Mouse (Mus musculus): ENCODE measurements around the gene Mum1.

Mum1 gene

DNA sequence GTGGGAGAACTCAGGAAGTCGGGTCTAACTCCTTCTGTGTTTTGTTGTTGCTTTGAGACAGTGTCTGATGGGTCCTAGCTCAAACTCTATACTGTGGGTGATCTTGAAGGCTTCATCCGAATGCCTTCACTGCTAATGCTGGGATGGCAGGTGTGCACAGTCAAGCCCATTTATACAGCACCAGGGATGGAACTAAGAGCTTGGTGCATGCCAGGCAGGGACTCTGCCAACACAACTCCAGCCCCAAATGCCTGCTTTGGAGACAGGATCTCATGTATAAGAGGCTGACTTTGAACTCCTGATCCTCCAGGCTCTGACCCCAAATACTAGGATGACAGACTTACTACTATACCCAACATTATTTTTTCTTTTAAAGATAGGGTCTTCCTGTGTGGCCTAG, 23.8 kb downstream of the Mum1 start:
- in situ Hi-C loops (cut with MboI, MseI), result no loop called here

DNA sequence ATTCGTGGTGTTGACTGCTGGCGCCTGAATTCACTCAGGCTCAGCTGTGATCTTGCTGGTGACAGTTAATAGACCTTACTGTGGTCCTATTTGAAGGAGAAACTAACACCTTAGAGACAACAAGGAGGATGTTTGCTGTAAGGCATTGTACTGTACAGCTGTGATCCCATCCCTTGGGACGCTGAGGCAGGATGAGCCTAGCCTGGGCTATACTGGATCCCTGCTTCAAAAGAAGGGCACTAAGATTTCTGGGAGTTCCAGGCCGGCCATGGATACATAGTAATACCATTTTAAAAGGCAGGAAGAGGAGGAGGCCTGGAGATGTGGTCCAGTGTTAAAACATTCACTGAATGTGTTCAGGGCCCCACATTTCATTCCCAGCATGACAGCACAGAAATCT, 24.3 kb downstream of the Mum1 start:
- in situ Hi-C loops (cut with MboI, MseI), result no loop called here

DNA sequence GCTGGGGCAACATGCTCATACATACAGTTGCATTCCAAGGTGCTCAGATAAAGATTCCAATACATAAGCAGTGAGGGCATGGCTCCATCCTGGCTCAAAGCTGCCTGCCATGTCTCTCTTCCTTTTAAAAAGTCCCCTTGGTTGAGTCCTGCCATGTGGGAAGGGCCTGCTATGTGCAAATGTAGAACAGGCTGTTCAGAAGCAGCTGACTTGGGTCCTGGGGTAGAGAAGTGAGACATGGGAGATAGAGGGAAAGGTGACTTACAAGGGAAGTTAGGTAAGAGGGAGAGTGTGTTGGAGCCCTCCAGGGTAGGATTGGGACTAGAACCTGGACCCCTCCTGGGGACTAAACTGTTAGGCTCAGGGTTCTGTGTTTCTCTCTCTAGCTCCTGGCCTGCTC, 25.8 kb downstream of the Mum1 start:
- in situ Hi-C loops (cut with MboI, MseI), result no loop called here

DNA sequence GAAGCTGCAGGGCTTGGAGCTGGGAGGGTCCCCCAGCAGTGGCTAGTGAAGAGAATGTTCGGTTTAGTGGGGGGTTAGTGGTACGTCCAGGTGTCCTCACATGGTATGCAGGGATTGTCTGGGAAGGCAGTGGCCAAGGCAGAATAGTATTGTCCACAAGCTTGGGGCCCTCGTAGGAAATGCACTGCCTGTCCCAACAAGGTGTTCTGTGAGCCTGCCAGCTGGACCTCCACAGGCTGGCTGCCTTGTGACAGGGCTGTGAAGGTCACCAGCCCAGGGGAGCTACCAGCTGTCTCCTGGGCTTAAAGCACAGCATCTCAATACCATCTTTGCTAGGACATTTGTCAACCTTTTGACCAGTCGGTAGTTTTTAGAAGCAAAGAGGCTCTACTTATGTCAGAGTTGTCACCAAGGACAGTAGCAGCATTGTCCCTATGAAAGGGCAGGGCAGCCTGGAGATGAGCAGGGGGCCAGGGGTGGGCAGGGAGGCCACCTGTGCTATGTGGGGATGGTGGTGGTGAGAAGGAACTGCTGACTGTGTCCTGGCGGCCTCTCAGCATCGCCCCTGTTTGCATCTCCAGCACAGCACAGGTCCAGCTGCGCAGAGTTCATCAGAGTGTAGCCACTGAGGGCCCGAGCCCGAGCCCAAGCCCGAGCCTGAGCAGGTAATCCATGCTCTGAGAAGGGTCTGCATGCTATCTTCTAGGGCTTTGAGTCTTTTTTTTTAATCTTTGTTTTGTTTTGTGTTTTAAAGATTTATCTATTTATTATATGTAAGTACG, 26.4 kb downstream of the Mum1 start:
- in situ Hi-C loops (cut with MboI, MseI), result no loop called here

DNA sequence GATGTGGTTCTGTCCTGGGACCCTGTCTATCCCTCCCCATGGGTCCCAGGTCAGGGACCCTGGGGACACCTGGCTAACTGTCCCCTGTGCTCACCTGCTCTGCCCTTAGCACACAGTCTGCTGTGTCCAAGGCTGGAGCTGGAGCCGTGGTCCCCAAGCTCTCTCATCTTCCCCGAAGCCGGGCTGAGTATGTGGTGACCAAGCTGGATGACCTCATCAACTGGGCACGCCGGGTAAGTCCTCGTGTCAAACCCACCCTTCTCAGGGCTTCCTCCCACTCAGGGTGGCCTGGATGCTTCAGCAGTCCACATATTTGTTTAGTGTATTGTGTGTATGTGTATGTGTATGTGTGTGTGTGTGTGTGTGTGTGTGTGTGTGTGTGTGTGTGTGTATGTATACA, 27.3 kb downstream of the Mum1 start:
- in situ Hi-C loops (cut with MboI, MseI), result no loop called here

DNA sequence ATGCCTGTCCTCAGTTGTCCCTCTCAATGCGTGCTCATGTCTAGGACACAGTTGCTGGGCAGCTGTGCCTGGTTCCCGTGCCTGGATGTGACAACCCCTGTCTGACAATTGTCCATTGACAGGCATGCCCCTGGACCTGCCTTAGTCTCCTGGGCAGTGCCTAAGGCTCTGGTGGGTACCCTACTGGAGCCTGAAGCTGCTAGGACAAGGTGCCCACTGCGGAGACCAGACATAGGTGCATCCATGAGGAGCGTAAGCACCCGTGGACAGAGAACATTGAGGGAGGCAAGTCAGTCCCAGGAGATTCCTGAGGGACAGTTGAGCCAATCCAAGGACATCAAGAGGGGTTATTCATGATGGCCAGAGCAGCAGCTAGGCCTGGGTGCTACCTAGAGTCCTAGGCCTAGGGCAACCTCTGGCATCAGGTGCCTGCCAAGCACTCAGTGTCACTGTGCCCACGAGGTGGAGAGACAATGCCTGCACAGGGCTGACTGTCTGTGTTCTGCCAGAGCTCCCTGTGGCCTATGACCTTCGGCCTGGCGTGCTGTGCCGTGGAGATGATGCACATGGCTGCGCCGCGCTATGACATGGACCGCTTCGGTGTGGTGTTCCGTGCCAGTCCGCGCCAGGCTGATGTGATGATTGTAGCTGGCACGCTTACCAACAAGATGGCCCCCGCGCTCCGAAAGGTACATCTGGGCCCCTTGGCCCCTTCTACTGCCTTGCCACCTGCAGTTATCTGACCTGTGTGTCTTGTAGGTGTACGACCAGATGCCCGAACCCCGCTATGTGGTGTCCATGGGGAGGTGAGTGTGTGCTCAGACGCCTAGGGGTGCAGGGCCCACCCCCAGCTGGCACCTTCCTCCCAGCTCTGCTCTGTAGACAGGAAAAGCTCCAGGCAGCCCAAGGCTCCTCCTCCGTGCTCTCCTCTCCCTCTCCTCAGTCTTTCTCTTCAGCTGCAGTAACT, 28.4 kb downstream of the Mum1 start:
- in situ Hi-C loops (cut with MboI, MseI), result no loop called here

DNA sequence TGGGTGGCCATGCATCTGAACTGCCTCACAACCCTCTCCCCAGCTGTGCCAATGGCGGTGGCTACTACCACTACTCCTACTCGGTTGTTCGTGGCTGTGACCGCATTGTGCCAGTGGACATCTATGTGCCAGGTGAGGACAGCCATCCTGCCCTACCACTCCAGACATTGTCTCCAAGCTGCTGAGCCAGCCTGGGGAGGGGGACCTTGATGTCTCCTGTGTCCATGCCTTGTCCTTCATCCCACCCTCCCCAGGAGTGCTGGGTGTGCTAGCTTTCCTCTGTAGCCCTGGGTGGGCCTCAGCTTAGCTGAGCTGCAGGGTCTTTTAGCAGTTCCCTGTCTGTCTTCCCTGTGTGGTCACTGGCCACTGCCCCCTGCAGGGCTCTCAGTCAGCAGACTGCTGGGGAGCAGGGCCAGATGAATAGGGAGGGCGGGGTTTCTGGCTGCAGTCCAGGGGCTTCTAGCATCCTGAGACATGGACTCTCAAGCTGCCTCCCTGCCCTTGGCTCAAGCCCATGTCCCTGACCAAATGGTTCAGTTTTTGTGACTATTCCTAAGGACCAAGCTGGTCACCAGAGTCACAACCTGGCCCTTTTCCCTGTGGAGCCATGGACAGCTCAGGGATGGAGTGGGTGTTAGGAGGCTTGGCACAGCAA, 29.8 kb downstream of the Mum1 start:
- in situ Hi-C loops (cut with MboI, MseI), result no loop called here

DNA sequence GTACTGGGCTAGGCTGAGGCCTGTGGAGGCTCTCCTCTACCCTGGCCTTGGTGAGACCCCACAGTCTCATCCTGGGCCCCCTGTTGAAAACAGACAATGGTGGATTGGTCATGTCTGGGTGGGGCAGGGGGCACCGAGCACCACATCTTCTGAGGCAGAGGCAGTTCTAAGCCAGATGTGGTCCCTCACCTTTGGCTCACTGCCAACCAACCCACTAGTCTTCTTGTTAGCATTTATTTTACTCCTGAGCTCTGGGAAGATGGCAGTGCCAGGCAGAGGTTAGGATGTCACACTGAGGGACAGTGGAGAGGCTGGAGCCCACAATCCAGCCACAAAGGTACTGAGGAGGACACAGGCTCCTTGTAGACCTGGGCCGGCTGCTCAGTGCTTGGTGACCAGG, 31.7 kb downstream of the Mum1 start:
- in situ Hi-C loops (cut with MboI, MseI), result no loop called here

DNA sequence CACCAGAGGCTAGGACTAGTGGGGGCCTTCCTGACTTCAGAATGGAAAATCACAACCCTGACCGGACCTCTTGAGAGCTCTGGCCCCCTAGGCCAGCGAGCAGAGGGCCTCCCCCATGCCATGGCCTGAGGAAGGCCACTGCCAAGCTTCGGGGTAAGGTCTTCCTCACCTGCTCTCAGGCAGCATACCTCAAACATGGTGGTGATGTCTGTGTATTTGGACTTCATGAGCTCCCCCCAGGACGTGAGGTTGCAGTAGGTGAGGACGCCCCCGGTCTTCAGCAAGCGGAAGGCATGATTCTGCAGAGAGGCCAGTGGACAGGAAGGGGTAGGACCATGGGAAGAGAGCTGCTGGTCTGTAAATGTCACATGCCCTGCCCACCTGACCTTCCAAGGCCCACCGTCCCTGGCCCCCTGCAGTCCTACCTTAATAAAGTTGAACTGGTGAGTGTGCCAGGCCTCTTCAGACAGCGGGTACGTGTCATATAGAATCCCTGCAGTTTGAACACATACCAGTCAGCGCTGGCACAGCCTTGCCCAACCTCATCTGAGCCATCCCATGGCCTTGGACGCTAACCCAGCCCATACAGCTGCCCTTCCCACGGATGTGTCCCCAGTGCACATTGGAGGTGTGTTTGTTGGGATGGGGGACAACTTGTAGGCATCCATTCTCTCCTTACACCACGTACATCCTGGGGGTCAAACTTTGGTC, 32.7 kb downstream of the Mum1 start:
- in situ Hi-C loops (cut with MboI, MseI), result no loop called here

DNA sequence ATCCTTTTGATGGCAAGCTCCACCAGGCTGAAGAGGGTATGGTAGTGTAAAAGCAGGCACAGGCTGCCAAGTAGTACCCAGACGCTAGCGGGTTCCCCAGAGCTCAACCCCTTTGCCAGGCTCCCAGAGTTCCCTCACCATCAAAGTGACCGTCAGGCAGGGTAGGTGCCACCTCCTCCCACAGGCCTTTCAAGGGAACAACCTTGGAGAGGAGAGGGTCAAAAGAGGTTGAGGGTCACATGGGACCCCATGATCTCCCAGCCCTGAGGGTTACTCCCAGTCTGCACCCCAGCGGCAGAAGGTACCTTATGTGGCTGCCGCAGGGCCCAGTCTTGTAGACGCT, 33.2 kb downstream of the Mum1 start:
- in situ Hi-C loops (cut with MboI, MseI), result no loop called here

DNA sequence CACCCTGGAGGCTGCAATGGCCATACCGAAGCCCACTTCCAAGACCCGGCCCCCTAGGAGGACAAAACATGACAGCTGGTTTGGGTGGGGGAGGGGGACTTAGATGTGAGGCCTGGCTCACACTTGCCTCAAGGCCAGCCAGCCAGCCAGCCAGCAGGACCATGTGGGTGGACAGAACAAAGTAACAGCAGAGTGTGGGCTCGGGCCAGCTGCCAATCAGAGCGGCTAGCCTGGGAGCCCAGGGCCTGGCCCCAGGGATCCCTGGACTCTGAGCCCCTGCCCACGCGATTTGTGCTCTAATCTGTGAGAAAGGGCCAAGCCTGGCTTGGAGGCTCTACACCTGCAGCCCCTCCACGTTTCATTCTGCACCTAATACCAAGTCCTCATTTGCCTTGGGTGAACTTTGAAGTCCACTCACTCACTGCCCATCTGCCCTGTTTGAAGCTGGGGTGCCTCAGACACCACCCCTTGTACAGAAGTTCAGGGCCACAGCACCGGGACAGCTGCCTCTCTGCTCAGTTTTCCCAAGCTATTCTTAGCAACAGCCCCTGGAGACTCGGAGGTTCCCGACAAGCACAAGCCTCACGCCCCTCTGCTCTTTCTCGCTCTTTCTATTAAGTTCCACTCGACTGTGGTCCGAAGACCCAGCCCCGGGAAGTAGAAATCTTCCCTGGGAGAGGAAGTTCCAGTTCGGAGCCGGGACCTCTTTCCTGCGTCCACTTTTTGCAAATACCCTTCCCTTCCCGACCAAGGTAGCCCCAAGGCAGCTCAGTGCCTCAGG, 33.8 kb downstream of the Mum1 start:
- in situ Hi-C loops (cut with MboI, MseI), result no loop called here

DNA sequence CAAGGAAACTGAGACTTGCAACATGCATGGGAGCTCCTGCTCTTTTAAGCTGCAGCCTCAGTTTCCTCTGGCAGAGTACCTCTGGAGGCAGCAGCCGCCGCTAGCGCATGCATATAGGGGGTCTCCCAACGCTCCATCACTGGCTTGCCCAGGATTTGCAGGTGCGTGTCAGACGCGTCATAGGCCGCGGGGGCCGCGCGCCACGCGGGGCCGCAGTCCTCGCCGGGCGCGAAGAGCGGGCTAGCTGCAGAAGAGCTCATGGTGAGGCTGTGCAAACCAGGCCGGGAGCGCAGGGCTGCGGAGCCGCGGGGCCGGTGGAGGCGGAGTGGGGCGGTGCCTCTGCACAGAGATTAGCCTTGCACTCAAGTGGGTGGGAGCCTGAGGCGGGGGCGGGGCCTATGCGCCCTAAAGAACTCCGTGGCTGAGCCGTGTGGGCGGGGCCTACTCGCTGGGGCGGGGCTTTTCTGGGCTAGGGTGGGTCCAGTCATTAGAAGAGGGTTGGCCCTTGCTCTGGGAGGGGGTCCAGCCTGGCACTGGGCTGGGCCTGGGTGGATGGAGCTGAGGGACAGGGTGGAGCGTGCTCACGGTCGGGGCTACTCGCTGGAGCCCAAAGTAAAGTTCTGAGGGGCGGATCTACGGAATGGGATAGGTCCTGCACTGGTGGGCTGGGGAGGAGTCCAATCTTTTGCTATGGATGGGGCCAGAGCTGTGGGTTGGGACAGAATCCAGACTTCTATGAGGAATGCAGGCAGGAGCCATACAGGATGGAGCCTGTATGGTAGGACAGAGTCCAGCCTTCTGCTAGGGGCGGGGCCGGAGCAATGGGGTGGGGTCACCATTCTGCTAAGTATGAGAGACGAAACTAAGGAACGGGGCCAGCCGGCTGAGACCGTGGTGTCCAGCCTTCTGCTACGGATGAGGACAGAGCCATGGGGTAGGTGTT, 34.7 kb downstream of the Mum1 start, which contains the start of the genes Gamt and Dazap1:
TSS of gene Gamt (minus strand) at position 371 of the 943 bp plus-strand sequence.
TSS of gene Dazap1 (plus strand) at position 845 of the 943 bp plus-strand sequence.
- in situ Hi-C loops (cut with MboI, MseI), result no loop called here

DNA sequence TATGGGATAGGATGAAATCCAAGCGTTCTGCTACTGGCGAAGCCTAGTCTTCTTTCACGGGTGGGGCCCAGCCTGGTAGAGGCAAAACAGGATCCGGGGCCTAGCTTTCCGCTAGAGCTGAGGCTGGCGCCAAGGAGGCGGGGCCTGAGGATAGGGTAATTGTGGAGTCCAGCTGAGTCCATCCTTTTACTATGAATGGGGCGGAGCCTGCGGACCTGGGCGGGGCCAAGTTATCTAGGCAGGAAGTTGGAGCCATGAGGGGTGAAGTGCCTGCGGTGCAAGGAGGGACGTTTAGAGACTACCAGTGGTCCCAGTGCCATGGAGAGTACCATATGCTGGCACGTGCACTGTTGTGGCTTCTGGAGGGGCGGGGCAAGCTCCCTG, 35.3 kb downstream of the Mum1 start:
- in situ Hi-C loops (cut with MboI, MseI), result no loop called here

DNA sequence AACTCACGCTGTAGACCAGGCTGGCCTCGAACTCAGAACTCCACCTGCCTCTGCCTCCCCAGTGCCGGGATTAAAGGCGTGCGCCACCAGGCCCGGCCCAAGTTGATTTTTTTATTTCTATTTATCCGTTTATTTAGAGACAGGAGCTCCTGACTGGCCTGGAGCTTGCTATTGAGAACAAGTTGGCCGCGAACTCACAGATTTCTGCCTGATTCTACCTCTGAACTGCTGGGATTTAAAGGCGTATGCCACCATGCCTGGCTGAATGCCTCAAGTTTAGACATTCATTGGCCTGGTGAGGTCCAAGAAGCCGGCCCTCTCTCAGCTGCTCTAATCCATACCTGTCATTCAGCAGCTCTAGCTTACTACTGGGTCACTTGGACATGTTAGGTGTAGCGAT, 35.9 kb downstream of the Mum1 start:
- in situ Hi-C loops (cut with MboI, MseI), result no loop called here

DNA sequence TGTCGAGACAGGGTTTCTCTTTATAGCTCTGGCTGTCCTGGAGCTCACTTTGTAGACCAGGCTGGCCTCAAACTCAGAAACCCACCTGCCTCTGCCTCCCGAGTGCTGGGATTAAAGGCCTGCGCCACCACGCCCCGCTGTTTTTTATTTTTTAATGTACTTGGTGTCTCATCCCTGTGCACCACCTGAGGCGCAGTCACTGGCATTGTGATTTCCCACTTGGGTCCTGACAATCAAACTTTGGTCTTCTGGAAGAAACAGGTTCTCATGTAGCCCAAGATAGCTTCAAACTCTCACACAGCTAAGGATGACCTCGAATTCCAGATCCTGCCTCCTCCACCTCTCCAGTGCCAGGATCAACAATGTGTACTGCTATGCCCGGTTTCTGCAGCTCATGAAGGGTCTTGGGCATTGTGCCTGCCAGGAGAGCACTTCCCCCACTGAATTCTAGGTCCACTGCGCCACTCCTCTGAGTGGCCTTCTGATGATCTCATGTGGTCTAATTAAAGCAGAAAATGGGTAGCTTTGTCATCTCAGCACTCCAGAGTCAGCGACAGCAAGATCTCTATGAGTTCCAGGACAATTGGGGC, 36.6 kb downstream of the Mum1 start:
- in situ Hi-C loops (cut with MboI, MseI), result no loop called here

DNA sequence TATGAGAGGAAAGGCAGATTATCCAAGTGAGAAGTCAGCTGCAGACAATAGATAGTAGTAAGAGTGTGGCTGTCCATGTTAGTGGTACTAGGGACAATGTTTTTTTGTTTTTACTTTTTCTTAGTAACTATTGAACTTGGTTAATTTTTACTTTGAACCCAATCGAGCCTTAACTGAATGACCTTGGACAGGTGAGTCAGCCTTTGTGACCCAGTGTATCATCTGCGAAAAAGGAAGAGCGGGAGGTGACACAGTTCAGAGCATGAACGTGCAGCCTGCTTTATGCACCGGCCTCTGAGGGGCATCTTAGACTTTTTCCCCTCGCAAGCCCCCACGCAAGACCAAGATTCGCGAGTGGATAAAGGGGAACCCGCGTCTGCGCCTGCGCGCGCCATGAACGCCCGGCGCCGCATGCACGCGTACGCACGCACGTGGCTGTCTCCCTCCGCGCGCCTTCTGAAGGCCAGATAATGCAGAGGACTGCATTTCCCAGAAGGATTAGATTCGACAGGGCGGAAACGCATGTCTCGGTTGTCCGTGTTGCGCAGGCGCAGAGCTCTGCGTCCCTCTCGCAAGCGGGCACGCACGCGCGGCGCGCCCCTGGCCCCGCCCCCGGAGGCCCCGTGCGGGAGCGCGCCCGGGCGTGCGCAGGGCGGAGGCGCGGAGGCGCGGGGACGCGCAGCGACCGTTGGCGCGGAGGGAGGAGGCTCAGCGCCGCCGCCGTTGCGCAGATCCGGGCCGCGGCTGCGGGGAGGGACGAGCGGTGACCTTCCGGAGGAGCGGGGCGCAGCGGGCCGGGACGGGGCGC, 38.3 kb downstream of the Mum1 start:
- in situ Hi-C loops (cut with MboI, MseI), result no loop called here

DNA sequence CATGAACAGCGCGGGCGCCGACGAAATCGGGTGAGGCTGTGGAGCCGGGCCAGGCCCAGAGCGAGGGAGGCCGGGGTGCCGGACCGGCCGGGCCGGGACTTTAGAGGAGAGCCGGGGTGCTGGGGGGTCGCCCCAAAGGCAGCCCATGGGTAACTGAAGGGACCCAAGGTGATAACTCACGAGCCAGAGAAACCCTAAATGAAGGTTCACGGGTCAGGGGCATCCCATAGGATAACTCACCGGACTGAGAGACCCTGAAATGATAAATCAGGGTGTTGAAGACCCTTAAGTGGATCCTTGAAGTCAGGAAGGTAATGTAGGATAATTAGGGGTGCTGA, 38.9 kb downstream of the Mum1 start:
- in situ Hi-C loops (cut with MboI, MseI), result no loop called here

DNA sequence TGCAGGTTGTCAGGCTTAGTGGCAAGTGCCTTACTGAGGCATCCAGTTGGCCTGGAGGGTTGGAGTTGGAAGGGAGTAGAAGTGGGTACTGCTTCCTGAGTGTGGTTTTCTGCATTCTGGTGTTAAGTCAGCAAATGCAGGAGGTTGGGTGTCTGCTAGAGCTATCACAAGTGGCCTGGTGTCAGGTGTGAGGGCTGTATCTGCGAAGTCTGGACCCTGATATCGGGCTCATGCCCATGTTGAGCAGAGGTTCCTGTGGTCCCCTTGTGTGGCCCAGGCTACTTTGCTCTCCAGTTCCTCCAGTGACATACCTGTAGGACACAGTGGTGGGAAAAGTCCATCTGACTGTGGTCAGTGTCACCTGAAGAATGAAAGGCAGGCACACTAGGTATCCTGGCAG, 43.9 kb downstream of the Mum1 start:
- in situ Hi-C loops (cut with MboI, MseI), result no loop called here

DNA sequence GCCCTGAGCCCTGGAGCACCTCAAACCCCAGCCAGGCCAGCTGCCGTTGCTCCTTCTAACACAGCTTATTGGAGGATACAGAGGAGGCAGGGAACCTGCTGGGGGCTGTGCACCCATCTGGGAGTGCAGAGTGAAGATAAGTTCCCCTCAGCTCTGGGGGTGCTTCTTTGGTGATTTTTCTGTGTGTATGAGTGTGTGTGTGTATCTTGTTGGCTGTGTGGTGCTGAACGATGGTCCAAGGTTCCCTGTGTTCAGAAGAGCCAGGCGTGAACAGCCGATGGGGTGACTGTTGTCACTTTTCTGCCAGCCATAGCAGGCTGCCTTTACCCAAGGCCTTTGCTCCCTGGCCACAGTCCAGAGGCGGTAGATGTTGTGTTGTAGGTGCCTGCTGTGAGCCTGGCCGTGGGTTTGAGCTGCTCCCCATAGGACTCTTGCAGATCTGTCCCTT, 44.5 kb downstream of the Mum1 start:
- in situ Hi-C loops (cut with MboI, MseI), result no loop called here
